Mouse (Mus musculus) gastrocnemius, adult 2 months (tissue): ENCODE results near the gene Utp15. TPM values are rescaled to one million over a fixed set of nuclear protein-coding genes. Genes with fewer than 3 reads are reported as not detected.

ENCODE experiments used
- DNase-seq: peaks from one replicate; pipeline ENCODE4 v3.0.0; 2022
- H3K27ac ChIP-seq: fragments of 200-600 bp; 2 replicates; pipeline ENCODE4 v1.8.1; 2022; ENCODE audit warnings: mild to moderate bottlenecking
- H3K4me3 ChIP-seq: fragments of 200-600 bp; 2 replicates; pipeline ENCODE4 v1.8.1; 2022; ENCODE audit warnings: mild to moderate bottlenecking, moderate library complexity
- CTCF ChIP-seq: fragments of 200-600 bp; IDR thresholded peaks from 2 replicates; pipeline ENCODE4 v1.8.1; 2022; ENCODE audit warnings: antibody characterized with exemption, mild to moderate bottlenecking, moderate library complexity
- intact Hi-C: fragments of 180-260 bp; cut with DNase I; formaldehyde crosslinking; loops from one replicate; pipeline ENCODE4 v1.15.1; 2025
- long read RNA-seq, 2 experiments: library from polyadenylated mRNA; stranded (forward); transcript quantifications; one replicate each; pipeline ENCODE4 v2.0.0; 2021
- total RNA-seq, 2 experiments: library from RNA; stranded (reverse); gene quantifications; 2 replicates each; pipeline ENCODE4 v1.2.3; 2021

Gene Utp15
- 1 to 10 TPM; 4.0 to 5.4 TPM for total RNA-seq
- long read RNA-seq, experiment 1, full-length matches to known transcripts = 16 of 19 reads
- long read RNA-seq, experiment 1, partial matches to known transcripts = 2 of 19 reads
- long read RNA-seq, experiment 1, other reads (novel, unspliced or antisense) = 1 of 19 reads
- long read RNA-seq, experiment 2, full-length matches to known transcripts = 7 of 8 reads
- long read RNA-seq, experiment 2, partial matches to known transcripts = 0 of 8 reads
- long read RNA-seq, experiment 2, other reads (novel, unspliced or antisense) = 1 of 8 reads

DNA sequence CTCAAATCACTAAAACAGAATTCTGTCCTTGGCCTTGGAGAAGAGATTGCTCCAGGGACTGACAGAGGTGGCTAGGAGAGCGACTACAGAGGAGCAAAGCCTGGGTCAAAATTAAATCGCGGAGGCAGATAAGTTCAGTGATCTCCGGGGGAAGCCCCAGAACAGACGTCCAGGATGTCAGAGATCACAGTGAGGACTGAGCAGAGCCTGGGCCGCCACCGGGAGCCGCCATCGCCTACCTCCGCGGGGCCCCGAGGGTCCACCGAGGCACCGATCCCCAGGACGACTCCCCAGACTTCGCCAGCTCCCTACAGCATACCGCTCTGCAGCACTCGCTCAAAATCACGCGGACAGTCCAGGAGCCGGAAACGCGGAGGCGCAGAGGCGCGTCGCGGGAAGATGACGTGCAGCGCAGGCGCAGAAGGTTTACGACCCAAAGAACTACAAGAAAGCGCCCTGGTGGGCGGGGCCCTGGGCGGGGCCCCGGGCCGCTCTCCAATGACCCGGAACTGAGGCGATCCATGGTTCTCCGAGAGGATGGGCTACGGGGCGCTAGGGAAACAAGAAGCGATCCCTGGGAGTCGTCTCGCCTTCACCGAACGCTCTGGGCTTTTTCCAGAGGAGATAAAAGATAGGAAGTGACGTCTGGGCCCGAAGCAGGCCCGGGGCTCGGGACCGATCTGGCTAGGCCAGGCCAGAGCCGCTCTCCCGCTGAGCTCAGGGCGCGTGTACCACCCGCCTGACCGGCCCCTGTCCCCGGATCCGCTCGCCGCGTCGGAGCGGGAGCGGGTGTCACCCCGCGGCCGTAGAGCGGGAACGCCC is at the start of gene Utp15, which contains the start of gene Ankra2:
Utp15 (minus strand) TSS at position 406 of the 822 bp plus-strand sequence.
Ankra2 (plus strand) TSS at position 439 of the 822 bp plus-strand sequence.
- DNase-seq = peak; percentile 99
- H3K4me3 ChIP-seq = peak within 1 kb of the TSS; percentile 97
- intact Hi-C loops = loop anchor here (2.0 kb wide), 1 partner anchor 54 kb away; the partner anchor contains the start of gene Btf3
- H3K27ac ChIP-seq = peak within 1 kb of the TSS; percentile 96
- no peak for TF ChIP-seq CTCF

GRCm38 (mm10) chr13:98311597-98311996 is 48.8 kb upstream of the Utp15 start:
- Histone ChIP-seq H3K27ac (no peak overlapping the region), H3K4me3 (no peak overlapping the region)
- TF ChIP-seq CTCF = no peak
- no peak for DNase-seq
- intact Hi-C loops = no loop called here

GRCm38 (mm10) chr13:98308724-98309123 is 45.9 kb upstream of the Utp15 start:
- DNase-seq = no peak
- Histone ChIP-seq H3K4me3 (no peak overlapping the region), H3K27ac (no peak overlapping the region)
- TF ChIP-seq CTCF = no peak
- intact Hi-C loops = no loop called here

- no peak for DNase-seq
- TF ChIP-seq CTCF = no peak
- H3K4me3 ChIP-seq = no peak overlapping the region
- H3K27ac ChIP-seq = no peak overlapping the region
- intact Hi-C loops = no loop called here
Measured at GRCm38 (mm10) chr13:98308004-98308403, 45.2 kb upstream of the Utp15 start.

DNA sequence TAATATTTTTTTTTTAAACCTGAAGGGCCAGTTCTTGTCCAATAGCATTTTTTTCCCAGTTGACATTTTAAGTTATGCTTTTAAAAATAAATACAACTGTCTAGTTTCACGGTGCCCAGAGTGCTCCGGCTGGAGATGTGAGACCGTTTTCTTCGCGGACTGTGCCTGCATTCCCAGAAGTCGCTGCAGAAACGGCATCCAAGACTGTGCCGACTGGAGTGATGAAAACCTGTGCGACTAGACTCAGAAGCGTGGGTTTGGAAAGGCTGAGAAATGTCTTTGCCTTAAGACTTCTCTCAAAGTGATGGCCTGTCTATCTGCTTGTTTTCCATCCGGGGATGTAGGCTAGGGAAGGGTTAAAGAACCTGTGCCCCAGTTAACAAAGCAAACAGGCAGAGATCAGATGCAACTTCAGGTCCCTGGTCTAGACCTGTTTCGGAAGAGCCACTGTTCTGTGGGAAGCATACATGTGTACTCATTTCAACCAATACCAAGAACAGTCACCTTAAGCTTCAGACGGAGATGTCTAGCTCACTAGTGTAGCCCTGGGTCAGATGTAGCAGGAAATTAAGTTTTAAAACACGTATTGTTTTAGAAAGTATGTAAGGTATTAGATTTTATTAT is 44.1 kb upstream of the Utp15 start:
- intact Hi-C loops = no loop called here

GRCm38 (mm10) chr13:98306393-98306792 is 43.6 kb upstream of the Utp15 start:
- no peak for DNase-seq
- H3K4me3 ChIP-seq = no peak overlapping the region
- TF ChIP-seq CTCF = no peak
- no peak overlapping the region for H3K27ac ChIP-seq
- intact Hi-C loops = no loop called here

More for the DNA sequence above, 44.1 kb upstream of the Utp15 start:
- no peak for TF ChIP-seq CTCF
- no peak overlapping the region for H3K4me3 ChIP-seq
- no peak for DNase-seq
- H3K27ac ChIP-seq = no peak overlapping the region

DNA sequence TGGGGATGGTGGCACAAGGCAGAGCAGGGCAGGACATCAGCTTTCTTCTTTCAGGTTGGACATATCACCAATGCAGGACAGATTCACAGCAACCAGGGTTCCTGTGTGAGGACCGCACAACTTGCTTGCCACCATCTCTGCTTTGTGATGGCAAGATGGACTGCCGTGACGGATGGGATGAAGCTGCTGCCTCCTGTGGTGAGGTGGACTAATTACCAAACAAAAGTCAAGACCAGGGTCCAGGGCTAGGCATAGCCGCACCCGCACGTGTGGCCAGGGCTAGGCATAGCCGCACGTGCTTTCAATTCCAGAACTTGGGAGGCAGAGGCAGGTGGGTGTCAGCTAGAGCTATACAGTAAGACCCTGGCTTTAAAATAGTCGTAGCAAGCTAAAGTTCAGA is 42.4 kb upstream of the Utp15 start:
- no peak overlapping the region for H3K4me3 ChIP-seq
- no peak overlapping the region for H3K27ac ChIP-seq
- DNase-seq = no peak
- no peak for TF ChIP-seq CTCF
- intact Hi-C loops = no loop called here

- intact Hi-C loops = no loop called here
- DNase-seq = peak; percentile 68
- peak; percentile 72 for TF ChIP-seq CTCF
- H3K4me3 ChIP-seq = no peak overlapping the region
- no peak overlapping the region for H3K27ac ChIP-seq
Measured at GRCm38 (mm10) chr13:98298833-98299758, 36.3 kb upstream of the Utp15 start.

DNA sequence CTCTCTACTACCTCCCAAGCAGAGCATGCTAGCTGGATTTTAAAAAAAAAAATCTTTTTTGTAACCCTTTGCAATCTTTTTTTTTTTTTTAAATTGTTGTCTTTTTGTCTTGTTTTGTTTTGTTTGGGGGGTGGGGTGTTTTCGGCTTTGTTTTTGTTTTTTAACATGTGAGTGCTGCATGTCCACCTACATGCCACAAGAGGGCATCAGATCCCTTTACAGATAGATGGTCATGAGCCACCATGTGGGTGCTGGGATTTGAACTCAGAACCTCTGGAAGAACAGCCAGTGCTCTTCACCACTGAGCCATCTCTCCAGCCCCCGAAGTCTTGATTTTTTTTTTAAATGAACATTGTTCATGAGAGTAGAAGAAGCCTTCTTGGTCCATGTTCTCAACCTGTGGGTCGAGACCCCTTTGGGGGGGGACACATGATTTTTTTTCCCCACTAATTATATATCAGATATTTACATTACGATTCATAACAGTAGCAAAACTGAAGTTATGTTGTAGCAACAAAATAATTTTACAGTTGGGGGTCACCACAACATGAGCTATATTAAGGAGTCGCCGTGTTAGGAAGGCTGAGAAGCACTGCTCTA is 35.1 kb upstream of the Utp15 start:
- Histone ChIP-seq H3K27ac (no peak overlapping the region), H3K4me3 (no peak overlapping the region)
- intact Hi-C loops = no loop called here
- no peak for TF ChIP-seq CTCF
- DNase-seq = no peak

GRCm38 (mm10) chr13:98296072-98296471 is 33.2 kb upstream of the Utp15 start:
- intact Hi-C loops = no loop called here
- no peak for TF ChIP-seq CTCF
- no peak for DNase-seq
- Histone ChIP-seq H3K4me3 (no peak overlapping the region), H3K27ac (no peak overlapping the region)

- no peak for DNase-seq
- intact Hi-C loops = no loop called here
- no peak for TF ChIP-seq CTCF
- no peak overlapping the region for H3K4me3 ChIP-seq
- no peak overlapping the region for H3K27ac ChIP-seq
Measured at GRCm38 (mm10) chr13:98291712-98292111, 28.9 kb upstream of the Utp15 start.

DNA sequence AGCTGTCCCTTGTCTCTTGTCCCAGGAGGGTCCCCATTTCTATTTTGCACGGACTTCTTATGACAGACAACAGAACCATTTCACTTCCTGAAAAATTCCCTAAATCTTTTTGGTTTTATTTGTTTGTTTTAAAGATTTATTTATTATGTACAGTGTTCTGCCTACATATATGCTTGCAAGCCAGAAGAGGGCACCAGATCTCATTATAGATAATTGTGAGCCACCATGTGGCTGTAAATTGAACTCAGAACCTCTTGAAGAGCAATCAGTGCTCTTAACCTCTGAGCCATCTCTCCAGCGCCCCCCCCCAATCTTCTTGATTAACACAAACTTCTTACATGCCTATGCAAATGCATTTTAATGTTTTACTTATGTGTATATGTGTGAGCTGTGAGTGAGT is 27.9 kb upstream of the Utp15 start:
- no peak overlapping the region for H3K27ac ChIP-seq
- peak; percentile 3; the same call in 1 of the 2 replicates for TF ChIP-seq CTCF
- DNase-seq = no peak
- H3K4me3 ChIP-seq = no peak overlapping the region
- intact Hi-C loops = no loop called here
